Mouse (Mus musculus): ENCODE data around the gene Slit3.

Gene Slit3

DNA sequence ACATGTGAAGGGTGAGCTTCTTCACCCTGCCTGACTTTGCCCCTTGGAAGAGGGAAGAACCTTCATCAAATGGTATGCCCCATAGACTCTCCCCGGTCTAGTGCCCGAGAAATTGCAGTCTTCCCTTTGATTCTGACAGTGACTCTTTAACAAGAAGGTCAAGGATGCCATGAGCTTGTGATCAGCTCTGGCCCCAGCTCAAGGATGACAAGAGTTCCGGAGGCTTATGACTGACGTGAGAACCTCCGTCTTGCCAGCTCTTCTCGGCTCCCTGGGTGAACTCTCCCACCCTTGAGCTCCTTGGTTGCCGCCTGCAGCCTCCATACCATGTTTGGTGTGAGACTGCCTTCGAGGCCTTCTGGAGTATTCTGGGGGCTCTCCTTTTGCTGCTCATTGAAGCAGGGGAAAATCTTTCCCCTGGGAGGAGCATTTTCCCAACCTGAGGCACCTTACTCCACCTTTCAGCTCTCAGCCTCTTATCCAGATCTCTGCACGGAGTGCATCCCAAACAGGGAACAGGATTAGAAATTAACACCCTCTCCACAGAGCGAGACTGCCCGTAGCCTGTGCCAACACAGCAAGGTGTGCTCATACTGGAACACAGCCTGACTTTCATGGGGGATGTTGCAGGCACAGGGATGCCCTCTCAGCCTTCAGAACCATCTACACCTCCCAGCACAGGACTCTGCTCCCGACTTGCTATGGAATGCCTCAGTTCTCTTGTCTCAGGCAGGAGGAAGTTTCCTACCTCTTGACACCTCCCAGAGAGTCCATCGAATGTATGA lies 224.9 kb downstream of the Slit3 start:
- no peak for ATAC-seq (ENCODE audit: low TSS enrichment)

DNA sequence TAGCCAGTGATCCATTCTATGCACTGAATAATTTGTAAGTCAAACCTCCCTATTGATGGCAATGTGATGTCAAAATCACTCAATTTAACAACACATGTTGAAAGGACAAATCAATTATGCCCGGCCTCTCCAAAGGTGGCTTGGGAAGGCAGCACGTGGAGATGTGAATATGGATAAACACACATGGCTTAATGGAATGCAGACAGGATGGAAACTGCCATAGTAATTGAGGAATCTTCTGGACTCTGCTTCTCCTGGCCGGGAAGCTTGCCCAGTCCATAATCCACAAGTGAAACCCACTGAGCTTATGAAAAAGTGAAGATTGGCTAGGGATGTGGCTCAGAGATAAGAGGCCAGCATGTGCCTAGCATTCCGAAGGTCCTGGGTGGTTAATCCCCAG lies 227.1 kb downstream of the Slit3 start:
- no peak for ATAC-seq (ENCODE audit: low TSS enrichment)

DNA sequence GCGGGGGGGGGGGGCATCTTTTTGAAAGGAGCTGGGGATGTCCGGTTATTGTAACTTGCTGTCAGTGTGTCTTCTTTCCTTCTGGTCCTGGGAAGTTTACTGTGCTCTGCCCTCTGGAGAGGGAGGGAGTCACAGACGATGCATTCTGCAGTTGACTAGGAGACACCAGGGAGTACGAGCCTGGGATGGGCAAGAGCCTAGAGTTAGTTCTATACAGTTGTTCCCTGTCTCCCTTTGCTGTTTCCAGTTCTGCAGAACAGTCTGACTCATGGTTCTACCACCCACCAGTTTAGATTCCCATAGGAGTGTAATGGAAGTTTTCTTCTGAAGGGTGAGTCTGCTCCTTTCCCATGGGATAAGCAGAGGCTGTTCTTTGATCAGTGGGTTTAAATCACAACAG lies 229.9 kb downstream of the Slit3 start:
- ATAC-seq (ENCODE audit: low TSS enrichment), result peak; percentile 98

DNA sequence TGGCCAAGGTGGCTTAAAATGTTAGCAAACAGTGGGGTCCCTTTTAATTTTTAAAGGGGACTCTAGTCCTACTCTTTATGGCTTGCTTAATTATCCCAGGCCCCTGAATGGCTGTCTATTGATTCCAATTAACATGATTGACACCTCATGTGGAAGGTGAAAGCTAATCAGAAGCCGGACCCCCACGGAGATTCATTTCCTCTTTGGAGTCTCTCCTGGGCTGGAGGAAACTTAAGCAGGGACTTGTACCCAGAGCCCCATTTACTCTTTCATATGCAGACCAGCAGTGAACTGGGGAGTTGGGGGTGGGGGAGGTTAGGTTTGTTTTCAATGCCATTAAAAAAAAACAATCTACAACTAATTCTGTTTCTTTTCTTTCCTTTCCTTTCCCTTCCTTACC lies 230.4 kb downstream of the Slit3 start:
- ATAC-seq (ENCODE audit: low TSS enrichment), result no peak

DNA sequence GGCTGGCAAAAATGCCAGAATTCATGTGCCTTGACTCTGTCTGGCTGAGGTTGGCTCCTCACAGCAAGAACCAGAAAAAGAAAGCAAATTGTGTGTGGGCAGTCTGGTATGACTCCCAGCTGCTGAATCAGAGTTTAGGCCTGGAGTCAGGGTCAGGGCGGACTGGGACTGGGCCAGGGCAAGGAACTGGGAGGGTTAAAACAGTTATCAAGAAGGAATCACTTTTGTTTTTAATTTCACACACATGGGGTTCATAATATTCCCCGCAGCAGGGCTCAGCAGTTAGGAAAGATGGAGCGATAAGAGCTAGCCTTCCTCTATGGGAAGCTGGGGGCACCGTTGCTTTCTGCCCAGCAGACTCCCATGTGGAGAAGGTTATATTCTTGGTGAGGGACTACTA lies 234.8 kb downstream of the Slit3 start:
- ATAC-seq (ENCODE audit: low TSS enrichment), result no peak

DNA sequence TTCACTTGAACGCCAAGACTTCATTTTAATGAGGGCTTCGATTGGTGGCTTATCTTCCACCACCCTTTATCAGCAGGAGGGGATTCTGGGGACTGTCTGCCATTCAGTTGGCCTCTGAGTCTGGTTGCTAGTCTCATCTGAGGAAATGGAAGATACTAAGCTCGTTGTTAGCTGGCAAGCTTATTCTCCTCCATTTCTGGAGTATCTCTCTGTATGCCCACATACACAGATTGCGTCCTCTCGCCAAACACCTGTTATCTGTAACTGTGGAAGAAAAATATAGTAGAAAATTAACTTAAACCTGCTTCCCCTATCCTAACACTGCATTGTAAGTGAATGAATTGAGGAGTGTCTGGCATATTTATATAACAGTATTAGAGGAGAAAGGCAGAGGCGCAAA lies 240.0 kb downstream of the Slit3 start:
- ATAC-seq (ENCODE audit: low TSS enrichment), result peak; percentile 73

DNA sequence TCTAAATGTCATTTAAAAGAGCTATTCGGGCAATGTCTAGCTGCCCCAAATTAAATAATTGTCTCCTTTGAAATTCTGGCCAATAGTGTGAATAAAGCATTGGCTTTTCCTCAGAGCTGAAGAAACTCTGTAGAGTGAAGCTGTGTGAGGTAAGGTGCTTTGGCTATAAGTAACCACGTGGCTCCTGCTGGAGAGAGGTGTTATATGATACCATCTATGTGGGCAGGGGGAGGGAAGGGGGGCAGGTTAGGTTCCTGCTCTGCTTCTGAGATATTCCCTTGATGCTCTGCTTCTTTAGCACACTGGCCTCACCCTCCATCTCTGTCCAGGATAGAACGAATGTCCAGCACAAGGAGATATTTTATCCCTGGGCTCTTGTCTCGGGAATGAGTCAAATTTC lies 242.0 kb downstream of the Slit3 start:
- no peak for ATAC-seq (ENCODE audit: low TSS enrichment)

DNA sequence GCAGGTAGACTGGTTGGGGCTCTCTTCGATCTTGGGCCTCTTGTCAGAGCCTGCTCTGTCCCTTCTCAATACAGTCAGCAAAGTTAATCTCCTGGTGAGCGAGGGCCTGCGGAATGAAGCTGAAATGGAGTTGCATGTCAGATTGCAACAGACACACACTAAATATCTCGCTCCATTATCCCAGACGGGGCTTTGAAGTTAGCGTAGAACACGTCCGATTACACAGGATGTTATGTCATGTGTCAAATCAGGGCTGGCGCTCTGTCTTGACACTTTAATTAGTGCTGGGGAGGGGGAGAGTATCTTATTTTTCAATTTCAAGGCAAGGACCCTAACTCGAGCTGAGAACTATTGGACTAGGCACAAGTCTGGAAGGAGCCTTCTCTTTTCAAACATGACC lies 243.4 kb downstream of the Slit3 start:
- no peak for ATAC-seq (ENCODE audit: low TSS enrichment)

DNA sequence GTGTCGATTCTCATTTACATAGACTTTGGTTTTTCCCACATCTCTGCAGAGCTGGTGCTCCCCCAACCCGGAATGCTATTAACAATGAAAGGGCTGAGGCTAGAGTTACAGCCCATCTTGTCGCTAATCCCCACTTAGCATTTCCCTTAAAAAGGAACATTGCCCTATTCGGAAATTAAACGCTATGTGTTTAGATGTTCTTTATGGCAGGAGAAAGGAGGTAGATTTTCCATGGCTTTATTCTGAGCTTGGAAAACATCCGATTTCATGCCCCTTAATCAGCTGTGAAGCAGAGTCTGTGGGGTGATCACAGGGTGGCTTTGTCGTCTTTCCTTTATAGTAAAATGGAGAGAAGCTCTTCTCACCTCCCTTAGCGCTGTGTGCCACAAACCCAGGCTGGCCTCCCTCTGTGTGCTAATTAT lies 244.5 kb downstream of the Slit3 start:
- ATAC-seq (ENCODE audit: low TSS enrichment), result no peak

DNA sequence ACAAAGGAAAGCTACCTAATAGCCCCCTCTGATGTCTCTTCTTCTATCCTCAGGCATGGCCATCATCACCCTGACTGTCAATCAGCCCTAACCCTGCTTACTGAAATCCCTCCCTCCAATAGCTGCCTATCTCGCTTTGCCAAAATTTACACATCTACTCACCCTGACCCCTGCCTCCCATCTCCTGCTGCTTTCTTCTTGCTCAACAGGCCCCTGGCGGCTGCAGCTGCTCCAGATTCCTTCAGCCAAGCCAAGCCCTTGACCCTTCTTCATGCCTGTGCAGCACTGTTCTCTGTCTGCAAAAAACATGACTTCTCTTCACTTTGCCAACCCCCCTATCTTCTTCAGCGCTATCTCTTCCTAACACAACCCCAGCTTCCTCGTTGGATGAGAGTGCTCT lies 245.6 kb downstream of the Slit3 start:
- ATAC-seq (ENCODE audit: low TSS enrichment), result no peak

DNA sequence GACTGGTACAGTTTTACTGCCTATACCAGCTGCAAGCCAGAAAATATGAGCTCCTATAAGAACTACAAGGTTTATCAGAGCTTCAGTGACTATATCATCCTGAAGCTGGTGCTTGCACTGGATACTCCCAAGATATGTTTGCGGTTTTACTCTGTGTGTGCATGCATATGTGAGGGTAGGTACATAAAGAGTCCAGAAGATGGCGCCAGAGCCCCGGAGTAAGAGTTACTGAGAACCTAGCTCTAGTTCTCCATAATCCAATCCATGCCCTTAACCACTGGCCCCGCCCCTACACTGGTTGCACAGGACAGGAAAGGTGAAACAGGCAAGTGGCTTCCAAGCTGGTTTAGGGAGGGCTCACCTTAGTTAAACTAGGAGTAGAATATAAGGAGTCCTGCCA lies 246.2 kb downstream of the Slit3 start:
- no peak for ATAC-seq (ENCODE audit: low TSS enrichment)

DNA sequence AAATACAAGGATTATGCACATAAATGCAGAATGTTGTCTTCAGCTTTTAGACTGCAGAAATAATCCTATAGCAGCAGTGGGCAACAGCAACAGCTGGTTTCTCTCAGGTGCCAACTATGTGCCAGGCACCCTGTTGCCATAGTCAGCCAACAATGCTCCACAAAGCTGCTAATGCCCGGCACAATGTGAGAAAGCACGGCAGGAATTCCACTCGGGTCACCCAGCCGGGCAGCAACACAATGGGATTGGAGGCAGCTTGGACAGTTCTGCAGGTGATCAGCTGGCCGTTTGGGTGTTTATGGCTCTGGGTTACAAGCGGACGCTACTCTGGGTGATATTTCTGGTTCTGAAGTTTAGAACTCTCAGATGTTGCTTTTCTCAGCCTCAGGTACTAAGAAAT lies 248.9 kb downstream of the Slit3 start:
- no peak for ATAC-seq (ENCODE audit: low TSS enrichment)

DNA sequence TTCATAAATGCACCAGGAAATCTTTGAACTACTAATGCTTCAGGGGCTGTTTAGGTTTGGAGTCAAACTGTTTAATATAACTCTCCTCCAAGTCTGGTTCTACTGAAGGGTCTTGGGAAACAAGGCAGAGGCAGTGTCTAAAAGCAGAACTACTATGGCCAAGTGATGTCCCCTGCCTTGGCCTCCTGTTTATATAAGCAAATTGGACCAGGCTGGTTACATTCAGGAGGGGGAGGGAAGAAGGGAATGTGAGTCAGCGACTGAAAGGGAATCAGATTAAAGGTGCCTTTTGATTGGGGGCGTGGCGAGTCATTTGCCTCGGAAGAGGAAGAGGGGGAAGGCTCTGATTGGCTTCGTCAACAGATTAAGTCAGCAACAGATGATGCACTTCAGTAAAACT lies 249.7 kb downstream of the Slit3 start:
- no peak for ATAC-seq (ENCODE audit: low TSS enrichment)

DNA sequence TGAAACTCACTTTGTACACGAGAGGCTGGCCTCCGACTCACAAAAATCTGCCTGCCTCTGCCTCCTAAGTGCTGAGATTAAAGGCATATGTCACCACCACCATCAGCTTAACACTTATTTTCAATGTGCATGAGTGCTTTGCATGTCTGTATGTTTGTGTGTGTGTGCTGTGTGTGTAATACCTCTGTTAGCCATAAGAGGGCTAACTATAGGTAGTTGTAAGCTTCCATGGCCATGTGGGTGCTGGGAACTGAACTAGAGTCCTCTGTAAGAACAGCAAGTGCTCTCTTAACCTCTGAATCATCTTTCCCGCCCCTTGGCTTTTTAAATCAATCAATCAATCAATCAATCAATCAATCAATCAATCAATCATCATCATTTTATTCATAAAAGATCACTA lies 251.4 kb downstream of the Slit3 start:
- ATAC-seq (ENCODE audit: low TSS enrichment), result no peak

DNA sequence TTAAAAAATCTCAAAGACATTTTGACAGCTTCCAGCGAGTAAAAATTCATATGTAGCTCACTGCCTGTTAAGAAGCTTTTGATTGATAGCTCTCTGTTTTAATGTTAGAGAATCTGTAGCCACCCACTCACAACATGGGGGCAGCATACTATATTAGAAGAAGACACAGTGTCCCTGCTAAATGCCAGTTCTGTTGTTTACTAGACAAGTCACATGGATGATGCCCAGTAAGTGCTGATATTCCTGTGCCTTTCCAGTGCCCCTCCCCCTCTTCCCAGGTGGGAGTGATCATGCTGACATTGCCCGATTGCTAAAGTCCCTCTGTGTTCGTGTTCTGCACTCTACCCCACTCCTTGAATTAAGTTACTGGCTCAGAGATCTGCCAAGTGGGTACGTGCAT lies 254.0 kb downstream of the Slit3 start:
- ATAC-seq (ENCODE audit: low TSS enrichment), result no peak

DNA sequence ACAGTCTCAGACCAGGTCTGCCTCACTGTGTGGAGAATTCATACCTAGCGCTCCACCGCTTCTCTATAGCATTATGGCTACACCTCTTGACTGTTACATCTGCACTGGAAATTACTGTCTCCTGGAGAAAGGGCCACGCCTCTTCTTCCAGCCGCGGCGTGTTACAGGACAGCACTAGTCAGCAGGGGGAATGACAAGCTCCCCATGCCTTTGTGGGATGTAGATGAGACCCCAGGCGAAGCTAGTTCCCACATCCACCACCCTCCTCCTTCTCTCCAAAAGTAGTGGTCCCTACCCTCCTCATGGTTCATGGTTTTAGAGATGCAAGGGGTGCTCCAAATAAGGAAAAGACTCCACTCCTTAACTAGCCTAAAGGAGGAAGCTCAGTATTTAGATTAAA lies 257.8 kb downstream of the Slit3 start:
- no peak for ATAC-seq (ENCODE audit: low TSS enrichment)

DNA sequence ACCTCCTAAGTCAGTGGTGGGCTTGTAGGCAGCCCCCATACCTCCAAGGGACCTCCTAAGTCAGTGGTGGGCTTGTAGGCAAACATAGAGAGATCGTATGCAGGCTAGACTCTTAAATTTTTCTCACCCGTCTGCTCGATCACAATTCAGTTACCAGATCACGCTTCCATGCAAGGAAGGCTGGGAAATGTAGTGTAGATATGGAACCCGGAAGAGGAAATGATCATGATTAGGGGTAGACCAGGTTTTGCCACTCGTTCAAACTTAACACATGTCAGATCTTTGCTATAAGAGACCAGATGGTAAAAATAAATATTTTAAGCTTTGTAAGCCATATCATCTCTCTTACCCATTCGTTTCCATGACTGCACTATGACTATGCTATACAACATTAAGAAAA lies 258.4 kb downstream of the Slit3 start:
- ATAC-seq (ENCODE audit: low TSS enrichment), result peak; percentile 97

DNA sequence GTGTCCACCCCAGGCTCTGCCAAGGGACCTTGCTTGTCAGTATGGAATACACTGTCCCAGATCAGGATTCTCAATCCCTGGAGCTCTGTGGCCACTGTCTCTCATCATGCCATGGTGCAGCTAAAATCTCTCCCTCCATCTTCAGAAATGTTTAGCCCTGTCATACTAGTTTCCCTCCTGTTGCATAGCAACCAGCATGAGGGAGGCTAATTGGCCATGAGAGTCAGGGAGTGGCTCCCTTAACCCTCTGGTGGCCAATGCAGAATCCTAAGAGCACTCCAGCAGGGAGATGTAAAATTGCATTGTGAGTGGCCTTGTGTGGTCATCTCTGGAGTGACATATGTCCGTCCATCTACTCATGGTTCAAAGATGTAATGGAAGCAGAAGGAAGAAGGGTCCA lies 259.7 kb downstream of the Slit3 start:
- ATAC-seq (ENCODE audit: low TSS enrichment), result no peak

DNA sequence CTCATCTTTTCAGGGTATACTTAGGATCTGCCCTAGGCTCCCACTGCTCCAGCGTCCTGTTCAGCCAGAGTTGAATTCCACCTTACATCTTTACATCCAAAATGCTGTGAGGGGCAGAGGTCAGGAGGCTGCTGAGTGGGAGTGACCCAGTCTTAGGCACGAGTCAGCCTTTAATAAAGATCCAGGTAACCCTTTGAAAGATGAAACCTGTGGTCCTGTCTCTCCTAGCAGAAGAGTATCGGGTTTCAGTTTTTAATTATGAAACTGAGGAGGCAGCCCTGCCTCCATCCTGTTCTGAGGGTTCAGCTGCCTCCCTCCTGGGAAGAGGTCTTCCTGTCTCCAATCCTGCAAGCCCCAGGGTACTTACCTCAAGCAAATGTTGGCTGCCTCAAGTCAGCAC lies 264.4 kb downstream of the Slit3 start:
- ATAC-seq (ENCODE audit: low TSS enrichment), result no peak

DNA sequence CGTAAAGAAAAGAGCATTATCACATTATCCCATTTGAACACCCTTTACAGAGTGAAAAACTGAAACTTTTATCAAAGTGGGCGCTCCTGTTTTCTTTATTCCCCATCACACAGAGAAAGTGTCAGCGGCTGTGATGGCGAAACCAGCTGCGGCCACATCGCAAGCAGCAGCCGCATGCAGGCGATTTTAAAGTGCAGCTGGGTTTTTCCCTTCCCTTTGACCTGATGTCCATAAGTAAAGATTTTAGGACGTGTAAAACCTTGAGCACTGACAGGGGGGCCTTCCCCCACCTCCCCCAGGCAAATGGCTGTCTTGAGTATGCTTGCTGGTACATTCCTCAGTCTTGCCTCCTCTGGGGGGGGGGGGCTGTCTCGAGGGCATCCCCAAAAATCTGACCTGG lies 266.8 kb downstream of the Slit3 start:
- no peak for ATAC-seq (ENCODE audit: low TSS enrichment)

DNA sequence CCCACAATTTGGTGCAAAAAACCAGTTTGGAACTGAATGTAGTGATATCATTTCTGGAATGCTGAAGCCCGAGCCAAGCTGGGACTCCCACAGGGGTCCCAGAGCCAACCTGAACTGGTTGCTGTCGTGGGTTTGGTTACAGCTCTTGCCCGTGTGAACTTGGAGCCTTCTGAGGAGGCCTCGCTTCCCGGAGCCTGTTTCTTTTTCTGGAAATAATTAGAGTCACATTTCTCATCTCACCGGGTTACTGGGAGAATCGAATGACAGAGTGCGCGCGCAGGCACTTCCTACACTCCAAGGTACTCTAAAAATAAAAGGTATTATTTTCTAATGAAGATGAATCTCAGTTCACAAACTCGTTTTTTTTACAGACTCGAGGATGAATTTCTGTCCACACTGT lies 267.4 kb downstream of the Slit3 start:
- ATAC-seq (ENCODE audit: low TSS enrichment), result no peak

DNA sequence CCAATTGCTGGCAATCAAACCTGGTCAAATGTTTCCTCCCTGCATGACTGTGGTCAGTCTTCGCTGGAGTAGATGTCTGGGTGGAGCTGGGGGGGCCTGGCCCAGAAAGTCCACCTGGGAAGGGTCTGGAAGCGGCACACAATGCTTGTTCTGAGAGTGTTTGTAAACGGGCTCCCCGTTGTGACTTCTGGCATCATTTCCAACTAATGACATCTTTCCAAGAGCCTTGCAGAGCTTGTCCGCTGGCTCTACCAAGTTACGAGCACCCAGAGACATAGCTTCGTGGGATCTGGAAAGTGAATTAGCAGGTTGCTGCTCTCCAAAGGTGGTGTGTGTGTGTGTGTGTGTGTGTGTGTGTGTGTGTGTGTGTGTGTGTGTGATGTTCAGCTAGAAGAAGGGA lies 268.3 kb downstream of the Slit3 start:
- no peak for ATAC-seq (ENCODE audit: low TSS enrichment)

DNA sequence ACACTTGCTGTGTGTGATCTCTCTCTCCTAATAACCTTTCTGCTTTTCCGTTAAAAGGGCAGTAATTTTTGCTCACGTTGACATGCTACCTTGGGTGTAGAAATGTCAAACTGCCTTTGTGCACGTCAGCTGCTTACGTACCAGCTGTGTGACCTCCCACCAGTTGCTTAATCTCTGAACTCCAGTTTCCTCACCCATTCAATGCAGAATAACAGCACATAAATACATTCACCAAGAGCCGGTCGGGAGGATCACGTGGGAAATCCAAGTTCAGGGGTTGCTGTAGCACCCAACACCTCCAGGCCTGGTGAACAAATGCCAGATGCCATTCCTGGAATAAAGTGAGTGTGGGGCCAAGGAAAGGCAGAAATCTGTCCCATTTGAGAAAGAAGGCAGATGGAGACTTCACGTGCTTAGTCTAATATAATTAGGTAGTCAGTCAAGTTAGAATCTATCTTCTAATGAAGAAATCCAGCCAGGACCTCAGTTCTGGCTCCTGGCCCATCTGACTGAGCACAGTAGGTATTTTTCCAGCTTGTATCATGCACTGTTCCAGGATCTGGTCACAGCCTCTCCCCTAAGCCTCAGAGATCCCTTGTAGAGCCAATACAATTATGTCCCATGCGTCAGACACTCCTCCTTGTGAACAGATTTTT lies 268.9 kb downstream of the Slit3 start:
- no peak for ATAC-seq (ENCODE audit: low TSS enrichment)

DNA sequence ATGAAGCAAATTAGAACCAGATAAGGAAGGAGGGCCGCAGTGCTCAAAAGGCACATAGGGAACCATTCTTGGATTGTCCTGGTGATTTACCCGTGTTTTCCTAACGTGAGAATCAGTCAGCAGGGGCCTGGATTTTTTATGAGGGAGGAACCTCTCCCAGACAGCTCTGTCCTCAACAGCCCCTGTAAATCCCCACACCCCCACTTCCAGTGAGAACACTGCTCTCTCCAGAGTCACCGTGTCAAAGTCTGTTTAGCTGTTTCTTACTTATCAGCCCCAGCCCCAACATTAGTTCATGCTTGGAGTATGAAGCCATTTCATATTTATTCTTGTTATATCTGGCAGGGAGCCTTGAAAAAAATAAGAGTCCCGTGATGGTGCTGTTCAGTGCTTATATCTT lies 272.8 kb downstream of the Slit3 start:
- ATAC-seq (ENCODE audit: low TSS enrichment), result no peak

Data from frontal cortex, adult (tissue).